In the genomic region with DNA sequence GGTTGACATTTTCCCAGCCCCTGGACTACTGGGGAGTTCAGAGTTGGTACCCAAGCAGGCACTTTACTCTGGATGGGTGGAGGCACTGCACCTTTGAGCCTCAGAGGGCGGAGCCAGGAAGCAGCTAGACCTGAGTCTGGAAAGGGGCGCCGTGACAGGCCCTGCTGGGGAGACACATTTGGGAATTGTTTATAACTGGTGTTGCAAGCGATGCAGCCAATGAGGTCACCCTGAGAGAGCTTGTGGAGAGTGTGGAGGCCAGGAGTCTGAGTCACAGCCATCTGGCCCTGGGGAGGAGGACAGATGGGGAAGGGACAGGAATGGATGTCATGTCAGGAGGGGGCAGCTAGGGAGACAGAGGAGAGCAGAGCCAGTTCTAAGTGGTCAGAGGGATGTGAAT, we compare ENCODE assay signal across 8 mouse cellular contexts.
DNase-seq lines count a peak whose midpoint lies in the region; ATAC-seq and TF ChIP-seq lines count a peak whose summit lies in the region.

No protein-coding gene starts in this region.

- peak; percentile 63 for DNase-seq in kidney, adult 9 months
- no peak for DNase-seq in kidney, postnatal 10 days
- peak; percentile 56 to 62 for DNase-seq in adrenal gland, adult 18-20 months (ENCODE audit: low spot score in 2 of 2)
- peak; percentile 71 to 72 for DNase-seq in heart, postnatal 14 days
- DNase-seq in lung, postnatal 10 days: peak; percentile 79
- DNase-seq in thymus, postnatal 14 days: peak; percentile 73

- TF ChIP-seq POLR2A in embryonic fibroblast, embryonic 13.5 days (IDR thresholded peaks at IDR 0.05; ENCODE audit: low read depth, low read length): no peak

- ATAC-seq in inflammation-experienced regulatory T-cells, adult 6 months: no peak

- H3K27ac ChIP-seq in embryonic fibroblast, embryonic 13.5 days (ENCODE audit: insufficient read depth, low read length): peak overlapping the region; percentile 42

- TF ChIP-seq CTCF in embryonic fibroblast, embryonic 13.5 days (IDR thresholded peaks at IDR 0.05; ENCODE audit: borderline replicate concordance, insufficient read depth, low read length): no peak

- H3K4me3 ChIP-seq in embryonic fibroblast, embryonic 13.5 days (ENCODE audit: insufficient read depth, low read length): no peak overlapping the region

- peaks cover 28% of the 10 kb centered on the region for H3K4me1 ChIP-seq in embryonic fibroblast, embryonic 13.5 days (ENCODE audit: control insufficient read depth, insufficient read depth, low read length)

- intact Hi-C loops in heart, postnatal 14 days (cut with DNase I): loop anchor here (5.0 kb wide), 1 partner anchor 38 kb away; no protein-coding TSS in a partner anchor
